Mouse (Mus musculus): ENCODE data around the gene Gm21983. TPM values are rescaled to one million over a fixed set of nuclear protein-coding genes. Genes with fewer than 3 reads are reported as not detected.

The Gm21983 gene
- polyA plus RNA-seq, 1 experiment from 2014 or later: 0.34 TPM

DNA sequence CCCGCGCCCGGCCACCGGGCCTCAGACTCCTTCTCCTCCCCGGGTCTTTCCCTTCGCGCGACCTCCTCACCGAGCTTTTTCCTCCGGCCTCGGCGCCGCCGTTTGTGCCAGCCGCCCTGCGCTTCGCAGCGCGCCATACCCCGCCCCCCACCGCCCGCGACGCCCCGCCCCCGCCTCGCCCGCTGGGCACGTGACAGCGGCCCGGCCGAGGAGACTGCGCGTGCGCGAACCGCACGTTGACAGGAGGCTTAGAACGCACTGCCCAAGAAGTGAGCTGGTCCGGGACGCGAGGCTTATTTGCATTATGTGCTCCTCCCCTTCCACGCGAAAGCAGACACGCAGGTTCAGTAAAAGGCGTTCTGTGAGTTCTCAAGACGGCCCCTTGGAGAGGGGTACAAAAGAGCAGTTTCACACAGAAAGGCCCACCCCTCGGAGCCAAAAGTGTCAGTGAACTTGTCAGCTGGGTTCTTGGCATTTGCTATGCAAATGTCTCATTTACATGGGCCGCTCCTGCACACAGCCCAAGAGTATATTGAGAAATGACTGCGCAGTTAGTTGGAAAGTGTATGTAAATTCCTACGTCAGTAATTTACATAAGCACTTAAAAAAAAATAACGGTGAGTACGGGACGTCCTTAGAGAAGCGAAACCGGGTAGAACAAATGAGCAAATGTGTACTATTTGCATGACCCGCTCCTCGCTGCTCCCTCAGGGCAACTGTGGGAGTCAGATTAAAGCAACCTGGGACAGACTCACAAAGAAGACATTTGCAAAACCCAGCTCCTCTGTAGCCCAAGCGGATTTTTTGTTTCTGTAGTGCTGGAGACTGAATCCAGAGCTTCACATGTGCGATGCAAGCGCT lies 14.0 kb downstream of the Gm21983 start, which contains the start of gene Egln2:
TSS of gene Egln2 (minus strand) at position 189 of the 861 bp plus-strand sequence.
- Histone ChIP-seq H3K4me3 (peak within 1 kb of the TSS; percentile 87), H3K36me3 (peaks cover 49% of the 10 kb centered on the region), H3K4me2 (peak within 1 kb of the TSS; percentile 84), H3K4me1 (replicated peaks) (peaks cover 47% of the 10 kb centered on the region), H3K9me3 (replicated peaks) (no peaks in the 10 kb centered on the region), H3K9ac (peak within 1 kb of the TSS; percentile 90), H3K27me3 (replicated peaks) (no peaks in the 10 kb centered on the region), H3K27ac (ENCODE audit: poor library complexity, severe bottlenecking) (peak within 1 kb of the TSS; percentile 99)
- peak; percentile 91 for ATAC-seq (ENCODE audit: insufficient number of reproducible peaks, low FRiP score)
- 1% methylated on average over 47 of the region's 61 CpGs for WGBS

DNA sequence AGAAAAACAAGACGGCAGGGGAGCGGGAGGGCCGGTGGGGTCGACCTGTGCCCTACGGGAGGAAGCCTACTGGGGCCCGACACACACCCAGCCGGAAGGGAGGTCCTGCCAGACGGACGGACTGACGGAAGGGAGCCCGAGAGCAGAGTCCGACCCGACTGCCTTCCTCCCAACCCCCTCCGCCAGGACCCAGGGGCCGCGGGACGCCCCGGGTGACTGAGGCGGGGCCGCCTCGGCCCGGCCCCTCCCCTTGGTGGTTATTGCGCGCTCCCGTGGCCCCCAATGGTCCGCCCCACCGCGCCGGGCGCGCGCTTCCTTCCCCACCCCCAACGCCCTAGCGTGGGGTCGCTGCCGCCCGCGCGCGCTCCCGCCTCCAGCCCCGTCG lies 14.7 kb downstream of the Gm21983 start:
- Histone ChIP-seq H3K4me1 (replicated peaks) (peaks cover 53% of the 10 kb centered on the region), H3K4me3 (peak overlapping the region; percentile 87), H3K36me3 (peaks cover 47% of the 10 kb centered on the region), H3K9ac (peak overlapping the region; percentile 90), H3K27ac (ENCODE audit: poor library complexity, severe bottlenecking) (peak overlapping the region; percentile 99), H3K27me3 (replicated peaks) (no peaks in the 10 kb centered on the region), H3K4me2 (peak overlapping the region; percentile 84), H3K9me3 (replicated peaks) (no peaks in the 10 kb centered on the region)
- WGBS: under 1% methylated on average over 29 of the region's 43 CpGs
- ATAC-seq (ENCODE audit: insufficient number of reproducible peaks, low FRiP score): peak; percentile 87

DNA sequence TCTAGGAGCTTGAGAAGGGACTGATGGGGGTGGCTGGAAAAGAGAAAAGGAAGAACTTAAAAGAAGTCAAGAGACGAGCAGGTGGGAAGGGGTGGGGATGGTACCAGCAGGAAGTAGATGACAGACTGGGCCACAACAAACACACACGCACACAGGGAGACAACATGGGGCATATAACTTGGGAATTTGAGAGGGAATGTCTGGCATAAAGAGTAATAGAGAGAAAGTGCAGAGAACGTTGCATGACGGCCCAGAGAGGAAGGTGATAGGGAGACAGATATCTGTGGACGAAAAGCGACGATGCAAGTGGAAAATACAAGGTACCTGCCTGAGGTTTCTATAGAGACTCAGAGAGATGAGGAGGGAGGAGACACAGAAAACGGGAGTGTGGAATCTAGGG lies 15.2 kb downstream of the Gm21983 start:
- Histone ChIP-seq H3K4me1 (replicated peaks) (peaks cover 57% of the 10 kb centered on the region), H3K4me3 (peak overlapping the region; percentile 87), H3K27ac (ENCODE audit: poor library complexity, severe bottlenecking) (peak overlapping the region; percentile 99), H3K9me3 (replicated peaks) (no peaks in the 10 kb centered on the region), H3K9ac (peak overlapping the region; percentile 90), H3K36me3 (peaks cover 47% of the 10 kb centered on the region), H3K4me2 (peak overlapping the region; percentile 84), H3K27me3 (replicated peaks) (no peaks in the 10 kb centered on the region)
- WGBS: 2% methylated on average over 8 of the region's 8 CpGs
- no peak for ATAC-seq (ENCODE audit: insufficient number of reproducible peaks, low FRiP score)

DNA sequence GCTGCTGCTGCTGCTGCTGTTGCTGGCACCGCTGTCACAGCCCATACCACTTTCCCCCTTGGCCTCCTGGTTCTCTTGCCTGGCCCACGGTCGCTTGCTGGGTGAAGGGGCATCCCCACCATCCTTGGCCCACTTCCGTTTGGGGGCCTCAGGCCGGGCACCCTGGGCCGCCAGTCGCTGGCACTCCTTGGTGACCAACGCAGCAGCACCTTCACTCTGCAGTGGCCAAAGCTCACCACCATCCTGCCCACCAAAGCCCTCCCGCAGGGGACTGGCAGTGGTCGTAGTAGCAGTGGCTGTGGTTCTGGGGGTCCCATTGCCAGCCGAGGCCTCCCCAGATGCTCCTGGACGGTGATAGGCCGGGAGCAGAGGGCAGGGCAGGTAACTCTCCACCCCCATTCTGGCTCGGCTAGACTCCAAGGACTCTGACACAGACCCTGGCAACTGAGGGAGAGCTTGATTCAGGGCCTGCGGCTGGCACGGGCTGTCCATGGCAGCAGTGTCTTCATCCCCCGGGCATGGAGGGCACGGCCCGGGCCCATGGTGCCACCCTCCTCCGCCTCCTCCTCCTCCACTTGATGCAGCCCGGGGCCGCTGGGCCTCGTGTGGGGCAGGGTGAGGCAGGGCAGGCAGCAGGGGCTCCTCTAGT lies 15.8 kb downstream of the Gm21983 start:
- Histone ChIP-seq H3K36me3 (peaks cover 49% of the 10 kb centered on the region), H3K4me2 (peak overlapping the region; percentile 84), H3K4me3 (peak overlapping the region; percentile 87), H3K9me3 (replicated peaks) (no peaks in the 10 kb centered on the region), H3K27ac (ENCODE audit: poor library complexity, severe bottlenecking) (no peak overlapping the region), H3K4me1 (replicated peaks) (peaks cover 63% of the 10 kb centered on the region), H3K9ac (peak overlapping the region; percentile 90), H3K27me3 (replicated peaks) (no peaks in the 10 kb centered on the region)
- no peak for ATAC-seq (ENCODE audit: insufficient number of reproducible peaks, low FRiP score)
- WGBS: 71% methylated on average over 20 of the region's 23 CpGs

DNA sequence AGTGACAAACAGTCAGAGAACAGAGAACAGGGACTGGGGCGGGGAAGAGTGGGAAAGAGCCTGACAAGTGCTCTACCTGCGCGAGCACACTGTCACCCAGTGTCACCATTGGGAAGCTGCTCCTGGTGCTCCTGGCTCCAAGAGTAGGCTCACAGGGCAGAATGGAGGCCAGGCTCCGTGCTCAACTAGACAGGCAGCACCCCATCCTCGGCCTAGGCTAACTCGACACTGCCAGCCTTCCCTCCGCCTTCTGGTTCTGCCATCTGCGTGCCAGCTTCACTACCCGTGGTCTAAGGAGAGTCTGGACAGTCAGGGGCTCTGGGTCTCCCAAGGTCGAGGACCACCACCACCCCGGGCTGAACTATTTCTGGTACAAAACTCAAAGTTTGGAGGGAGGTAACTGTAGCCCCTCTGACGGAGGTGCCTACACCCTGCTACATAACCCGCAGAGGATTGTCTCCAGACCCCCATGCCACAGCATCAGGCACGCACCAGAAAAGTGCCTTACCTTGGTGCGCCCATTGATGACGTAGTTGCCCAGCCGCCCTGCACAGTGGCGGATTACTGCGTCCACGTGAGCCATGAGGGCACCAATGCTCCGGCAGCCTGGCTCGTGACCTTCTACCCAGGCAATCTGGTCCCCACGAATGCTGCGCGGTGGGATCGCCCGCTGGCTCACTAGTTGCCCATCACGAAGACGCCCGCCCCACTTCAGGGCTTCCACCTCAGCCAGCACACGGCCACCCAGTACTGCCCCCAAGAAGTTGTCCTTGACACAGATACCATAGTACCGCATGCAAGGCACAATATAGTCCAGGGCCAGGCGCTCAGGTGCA lies 16.6 kb downstream of the Gm21983 start:
- Histone ChIP-seq H3K36me3 (peaks cover 55% of the 10 kb centered on the region), H3K4me1 (replicated peaks) (peaks cover 66% of the 10 kb centered on the region), H3K27me3 (replicated peaks) (no peaks in the 10 kb centered on the region), H3K4me3 (peak overlapping the region; percentile 87), H3K9me3 (replicated peaks) (no peaks in the 10 kb centered on the region), H3K4me2 (peak overlapping the region; percentile 84), H3K27ac (ENCODE audit: poor library complexity, severe bottlenecking) (no peak overlapping the region), H3K9ac (peak overlapping the region; percentile 90)
- WGBS: 76% methylated on average over 33 of the region's 33 CpGs
- no peak for ATAC-seq (ENCODE audit: insufficient number of reproducible peaks, low FRiP score)

DNA sequence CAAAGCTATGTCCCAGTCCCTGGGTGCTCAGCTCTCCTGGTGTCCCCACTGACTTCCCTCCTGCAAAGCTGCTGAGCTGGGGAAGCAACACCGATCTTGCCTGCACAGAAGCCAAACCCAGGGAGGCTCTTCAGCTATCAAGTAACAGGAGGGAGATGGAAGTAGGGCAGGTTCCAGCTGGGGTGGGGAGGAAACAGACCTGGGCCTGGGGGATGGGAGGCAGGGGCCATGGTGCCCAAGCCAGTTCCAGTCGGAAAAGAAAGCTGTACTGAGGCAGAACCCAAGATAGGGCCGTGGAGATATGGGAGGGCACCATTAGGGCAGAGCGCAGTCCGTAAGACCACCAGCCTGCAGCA lies 17.5 kb downstream of the Gm21983 start:
- H3K36me3 ChIP-seq: peaks cover 63% of the 10 kb centered on the region
- no peaks in the 10 kb centered on the region for H3K27me3 ChIP-seq (replicated peaks)
- H3K4me2 ChIP-seq: peak overlapping the region; percentile 84
- H3K27ac ChIP-seq (ENCODE audit: poor library complexity, severe bottlenecking): no peak overlapping the region
- H3K9me3 ChIP-seq (replicated peaks): no peaks in the 10 kb centered on the region
- H3K4me1 ChIP-seq (replicated peaks): peaks cover 66% of the 10 kb centered on the region
- no peak for ATAC-seq (ENCODE audit: insufficient number of reproducible peaks, low FRiP score)
- peak overlapping the region; percentile 19 for H3K4me3 ChIP-seq
- 60% methylated on average over 5 of the region's 5 CpGs for WGBS
- peak overlapping the region; percentile 53; the same call in 1 of the 2 replicates for H3K9ac ChIP-seq

DNA sequence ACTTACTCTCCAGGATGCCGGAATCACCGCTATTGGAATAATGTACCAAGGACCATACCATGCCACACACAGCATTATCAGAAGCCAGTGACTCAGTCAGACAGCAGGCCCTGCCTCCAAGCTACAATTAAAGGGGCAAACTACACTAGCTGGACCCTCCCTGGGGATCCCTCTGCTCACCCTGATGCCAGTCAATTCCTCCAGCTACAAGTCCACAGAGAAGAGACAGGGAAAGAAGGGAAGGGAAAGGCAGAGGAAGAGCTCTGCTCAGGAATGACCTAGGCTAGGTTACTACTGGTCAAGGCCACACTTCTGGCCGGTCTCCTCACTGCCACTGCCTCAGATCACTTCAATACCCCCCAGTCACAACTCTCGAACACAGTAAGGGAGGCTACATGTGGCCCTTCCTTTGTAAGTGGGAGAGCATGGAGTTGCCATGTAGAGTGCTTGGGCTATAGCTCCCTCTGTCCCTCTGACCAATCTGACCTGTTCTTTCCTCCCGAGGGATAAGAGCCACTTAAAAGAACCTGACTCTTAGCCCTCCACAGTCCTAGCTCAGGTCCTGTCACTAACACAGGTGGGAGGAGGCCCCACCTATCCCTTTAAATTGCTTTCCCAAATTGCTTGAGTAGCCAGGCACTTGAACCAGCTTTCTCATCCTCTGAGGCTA lies 18.0 kb downstream of the Gm21983 start:
- Histone ChIP-seq H3K9ac (peak overlapping the region; percentile 53; the same call in 1 of the 2 replicates), H3K4me3 (peak overlapping the region; percentile 19), H3K27me3 (replicated peaks) (no peaks in the 10 kb centered on the region), H3K36me3 (peaks cover 68% of the 10 kb centered on the region), H3K27ac (ENCODE audit: poor library complexity, severe bottlenecking) (no peak overlapping the region), H3K9me3 (replicated peaks) (no peaks in the 10 kb centered on the region), H3K4me1 (replicated peaks) (peaks cover 66% of the 10 kb centered on the region), H3K4me2 (peak overlapping the region; percentile 84)
- 75% methylated on average over 5 of the region's 5 CpGs for WGBS
- ATAC-seq (ENCODE audit: insufficient number of reproducible peaks, low FRiP score): no peak

DNA sequence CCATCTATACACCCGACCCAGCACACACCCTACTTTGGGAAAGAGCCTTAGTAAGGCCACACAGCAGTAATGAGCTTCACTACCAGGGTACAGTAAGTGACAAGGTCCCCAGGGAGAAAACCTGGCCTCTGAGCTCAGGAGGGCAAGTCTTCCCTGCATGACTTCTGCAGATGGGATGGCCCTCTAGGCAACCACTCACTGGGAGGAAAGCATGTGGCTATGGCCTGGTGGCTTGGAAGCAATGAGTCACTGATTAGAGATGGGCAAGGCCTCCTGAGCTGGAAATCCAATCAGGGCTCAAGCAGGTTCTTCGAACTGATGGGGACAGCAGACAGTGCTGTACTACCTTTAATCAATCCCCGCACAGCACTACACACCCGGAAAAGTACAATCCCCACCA lies 19.1 kb downstream of the Gm21983 start:
- peaks cover 58% of the 10 kb centered on the region for H3K4me1 ChIP-seq (replicated peaks)
- no peak for ATAC-seq (ENCODE audit: insufficient number of reproducible peaks, low FRiP score)
- no peak overlapping the region for H3K4me2 ChIP-seq
- no peaks in the 10 kb centered on the region for H3K9me3 ChIP-seq (replicated peaks)
- H3K27ac ChIP-seq (ENCODE audit: poor library complexity, severe bottlenecking): no peak overlapping the region
- peaks cover 77% of the 10 kb centered on the region for H3K36me3 ChIP-seq
- no peaks in the 10 kb centered on the region for H3K27me3 ChIP-seq (replicated peaks)
- H3K9ac ChIP-seq: peak overlapping the region; percentile 26; the same call in 1 of the 2 replicates
- WGBS: 73% methylated on average over 4 of the region's 4 CpGs
- no peak overlapping the region for H3K4me3 ChIP-seq

DNA sequence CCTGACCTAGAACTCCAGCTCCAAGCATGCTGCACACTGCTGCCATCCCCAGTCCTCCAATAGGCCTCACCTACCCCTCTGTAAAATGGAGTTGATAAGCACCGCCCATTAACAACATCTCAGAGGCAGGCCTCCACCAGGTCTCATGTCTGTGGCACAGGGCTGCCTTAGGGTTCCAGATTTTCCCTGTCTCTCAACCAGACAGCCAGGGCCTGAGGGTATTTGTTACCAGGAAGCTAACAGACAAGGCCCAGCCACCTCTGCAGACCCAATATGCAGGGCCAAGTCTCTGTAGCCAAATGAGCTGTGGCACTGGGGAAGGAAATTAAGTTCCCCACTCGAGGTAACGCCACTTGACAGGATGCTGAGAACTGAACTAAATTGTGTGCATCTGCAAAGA lies 20.0 kb downstream of the Gm21983 start:
- H3K27ac ChIP-seq (ENCODE audit: poor library complexity, severe bottlenecking): no peak overlapping the region
- H3K9ac ChIP-seq: no peak overlapping the region
- no peaks in the 10 kb centered on the region for H3K27me3 ChIP-seq (replicated peaks)
- no peaks in the 10 kb centered on the region for H3K9me3 ChIP-seq (replicated peaks)
- WGBS: 91% methylated on average over 3 of the region's 3 CpGs
- H3K4me1 ChIP-seq (replicated peaks): peaks cover 58% of the 10 kb centered on the region
- no peak overlapping the region for H3K4me3 ChIP-seq
- H3K36me3 ChIP-seq: peaks cover 83% of the 10 kb centered on the region
- H3K4me2 ChIP-seq: no peak overlapping the region
- no peak for ATAC-seq (ENCODE audit: insufficient number of reproducible peaks, low FRiP score)

DNA sequence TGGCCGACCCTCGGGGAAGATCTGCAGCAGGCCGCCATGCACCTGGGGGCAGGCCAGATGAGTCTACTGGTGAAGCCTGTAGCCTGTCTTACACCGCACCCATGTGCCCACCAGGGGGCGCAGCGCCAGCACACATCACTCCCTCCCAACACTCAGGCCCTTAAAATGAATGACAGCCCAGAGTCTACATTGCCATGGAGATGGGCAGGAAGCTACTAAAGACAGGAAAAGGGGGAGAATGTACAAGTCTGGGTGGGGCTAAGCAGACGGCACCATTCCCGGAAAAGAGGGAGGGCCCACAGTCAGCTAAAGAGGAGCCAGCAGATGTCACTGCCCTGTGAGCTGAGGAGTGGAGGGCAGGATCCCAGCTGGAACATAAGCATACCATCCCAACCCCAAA lies 21.0 kb downstream of the Gm21983 start:
- Histone ChIP-seq H3K4me3 (no peak overlapping the region), H3K9me3 (replicated peaks) (no peaks in the 10 kb centered on the region), H3K27ac (ENCODE audit: poor library complexity, severe bottlenecking) (no peak overlapping the region), H3K27me3 (replicated peaks) (no peaks in the 10 kb centered on the region), H3K9ac (no peak overlapping the region), H3K36me3 (peaks cover 84% of the 10 kb centered on the region), H3K4me1 (replicated peaks) (peaks cover 49% of the 10 kb centered on the region), H3K4me2 (no peak overlapping the region)
- WGBS: 13% methylated on average over 8 of the region's 8 CpGs
- peak; percentile 82 for ATAC-seq (ENCODE audit: insufficient number of reproducible peaks, low FRiP score)
